Mouse (Mus musculus) ES-E14 (cell line): ENCODE measurements at regions not wholly inside any gene's neighbourhood (a gene's known extent, or its start where the extent isn't known, plus 50 kb on each side); places are given as distances from the start of the nearest gene placed in this dataset.

Experiments used
- CHD2 ChIP-seq: IDR thresholded peaks from 2 replicates; pipeline ENCODE4 v1.6.1; 2014; ENCODE audit warnings: mild to moderate bottlenecking, low read depth, low read length, inconsistent platforms
- MAFK ChIP-seq: IDR thresholded peaks from 2 replicates; pipeline ENCODE4 v1.6.1; 2014; ENCODE audit warnings: mild to moderate bottlenecking, low read depth, low read length, inconsistent platforms; ENCODE audit not compliant: insufficient read depth
- ZNF384 ChIP-seq: IDR thresholded peaks from 2 replicates; pipeline ENCODE4 v1.6.1; 2012; ENCODE audit warnings: low read depth, low read length, inconsistent platforms

- TF ChIP-seq CHD2 = no peak
- no peak for TF ChIP-seq ZNF384
- no peak for TF ChIP-seq MAFK
These were observed 91.8 kb downstream of the A730009L09Rik start for GRCm38 (mm10) chr16:84606804-84607095.
